Mouse (Mus musculus) left cerebral cortex, postnatal 10 days (tissue): ENCODE data around the gene Ece1. TPM values are rescaled to one million over a fixed set of nuclear protein-coding genes. Genes with fewer than 3 reads are reported as not detected.
"Not testable (repeated sequence)": the region's sequence is repeated elsewhere in the genome, so short reads cannot be mapped to it uniquely, and the experiment has no call there.

Experiments
- DNase-seq, 2 experiments: peaks; one replicate each; pipeline ENCODE4 v3.0.0; 2021 to 2022; ENCODE audit warnings: low spot score in 2 of 2, mixed read lengths in 1 of 2; ENCODE audit errors: extremely low spot score in 1 of 2
- intact Hi-C: fragments of 180-260 bp; cut with DNase I; formaldehyde crosslinking; loops from one replicate; pipeline ENCODE4 v1.15.1; 2025
- total RNA-seq, 2 experiments: library from RNA; stranded (reverse); gene quantifications; 2 replicates each; pipeline ENCODE4 v1.2.3; 2021

Gene Ece1
- total RNA-seq, 2 experiments from 2014 or later = 58.6 to 65.2 TPM

DNA sequence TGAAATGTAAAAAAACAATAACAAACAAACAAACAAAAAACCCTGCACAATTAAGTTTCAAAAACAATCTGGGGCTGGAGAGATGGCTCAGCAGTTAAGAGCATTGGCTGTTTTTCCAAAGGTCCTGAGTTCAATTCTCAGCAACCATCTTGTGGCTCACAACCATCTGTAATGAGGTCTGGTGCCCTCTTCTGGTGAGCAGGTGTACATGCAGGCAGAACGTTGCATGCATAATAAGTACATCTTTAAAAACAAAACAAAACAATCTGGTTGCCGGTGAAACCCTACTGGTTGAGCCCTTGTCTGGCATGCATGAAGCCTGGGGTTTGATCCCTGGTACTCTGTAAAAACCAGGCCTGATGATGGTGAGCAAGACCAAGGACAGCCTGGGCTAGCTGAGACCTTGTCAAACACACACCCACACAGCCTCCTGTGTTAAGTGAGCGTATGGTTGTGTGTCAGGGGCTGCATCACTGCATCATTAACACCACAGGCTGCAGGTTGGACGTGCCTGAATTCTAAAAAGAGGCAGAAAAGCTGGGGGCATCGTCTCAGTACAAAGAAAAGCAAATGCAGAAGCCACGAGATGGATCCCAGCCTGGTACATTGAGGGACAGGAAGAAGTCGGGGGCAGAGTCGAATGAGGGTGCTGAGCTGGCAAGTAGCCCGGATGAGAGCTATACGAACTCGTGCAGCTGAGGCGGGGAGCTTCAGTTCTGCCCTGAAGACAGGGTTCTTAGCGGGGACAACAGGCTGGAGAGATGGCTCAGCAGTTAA is 98.0 kb downstream of the Ece1 start:
- intact Hi-C loops = loop anchor here (10.0 kb wide), 3 partner anchors 145 to 355 kb away; no protein-coding TSS in a partner anchor
- peak in 1 of 2 experiments; percentile 45 for DNase-seq

DNA sequence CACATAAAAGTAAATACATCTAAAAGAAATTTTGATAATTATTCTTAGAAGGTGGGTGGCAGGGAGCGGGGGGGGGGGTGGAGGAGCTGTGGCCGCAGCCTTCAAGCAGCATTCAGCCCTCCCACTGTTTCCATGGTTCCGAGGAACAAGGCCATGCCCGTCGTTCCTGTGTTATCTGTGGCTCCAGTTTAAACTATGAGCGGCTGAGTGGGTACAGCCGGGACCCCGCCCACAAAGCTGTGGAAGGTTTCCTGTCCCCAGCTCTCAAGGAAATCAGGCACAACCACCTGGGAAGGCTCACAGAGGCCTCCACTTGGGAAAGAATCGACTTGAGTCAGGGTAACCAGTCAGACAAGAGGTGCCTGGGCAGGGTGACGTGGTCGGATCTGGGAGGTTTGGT is 98.7 kb downstream of the Ece1 start:
- intact Hi-C loops = loop anchor here (10.0 kb wide), 3 partner anchors 144 to 354 kb away; no protein-coding TSS in a partner anchor
- peak in 1 of 2 experiments; percentile 48 for DNase-seq

DNA sequence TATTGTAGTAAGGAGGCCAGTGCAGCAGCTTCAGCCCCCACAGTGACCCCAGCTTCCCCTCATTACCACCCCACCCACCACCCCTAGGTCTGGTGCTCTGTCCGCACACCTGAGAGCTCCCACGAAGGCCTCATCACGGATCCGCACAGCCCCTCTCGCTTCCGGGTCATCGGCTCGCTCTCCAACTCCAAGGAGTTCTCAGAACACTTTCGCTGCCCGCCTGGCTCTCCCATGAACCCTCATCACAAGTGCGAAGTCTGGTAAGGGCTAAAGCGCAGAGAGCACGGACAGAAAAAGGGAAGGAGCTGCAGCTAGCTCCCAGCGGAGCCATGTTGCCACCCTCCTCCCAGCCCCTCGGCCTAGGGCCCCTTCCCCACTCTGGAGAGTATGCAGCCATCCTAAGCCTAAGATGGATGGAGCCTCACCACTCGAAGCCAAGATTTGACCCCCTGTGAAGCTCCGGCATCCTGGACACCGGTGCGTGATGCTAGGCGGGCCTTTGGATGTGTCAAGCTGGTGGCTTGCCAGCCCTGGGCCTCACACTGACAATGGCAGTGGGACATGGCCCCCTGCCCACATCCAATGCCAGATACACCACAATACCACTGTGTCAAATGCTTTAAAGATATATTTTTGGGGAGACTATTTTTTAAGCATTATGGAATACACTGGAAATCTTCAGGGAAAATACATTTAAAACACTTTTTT is 100.8 kb downstream of the Ece1 start:
- DNase-seq = peak in 1 of 2 experiments; percentile 51
- intact Hi-C loops = loop anchor here (10.0 kb wide), 3 partner anchors 142 to 352 kb away; no protein-coding TSS in a partner anchor

DNA sequence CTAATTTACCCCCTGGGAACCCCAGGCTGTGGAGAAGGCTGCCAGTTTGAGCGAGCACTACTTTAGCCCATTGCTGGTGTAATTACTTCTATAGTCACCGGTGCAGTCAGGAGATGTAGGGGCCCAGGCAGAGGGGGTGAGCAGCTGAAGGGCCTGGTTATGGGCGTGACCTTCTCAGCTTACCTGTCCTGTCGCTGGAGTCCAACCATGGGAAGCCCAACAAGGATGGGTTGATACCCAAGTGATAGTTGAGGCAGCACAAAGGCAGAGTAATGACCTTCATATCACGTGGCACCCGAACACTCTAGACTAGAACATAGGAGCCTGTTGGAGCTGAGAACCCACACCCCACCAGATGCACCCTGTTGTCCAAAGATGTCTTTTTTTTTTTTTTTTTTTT is 101.4 kb downstream of the Ece1 start:
- DNase-seq = peak in 1 of 2 experiments; percentile 22
- intact Hi-C loops = loop anchor here (10.0 kb wide), 3 partner anchors 141 to 351 kb away; no protein-coding TSS in a partner anchor

DNA sequence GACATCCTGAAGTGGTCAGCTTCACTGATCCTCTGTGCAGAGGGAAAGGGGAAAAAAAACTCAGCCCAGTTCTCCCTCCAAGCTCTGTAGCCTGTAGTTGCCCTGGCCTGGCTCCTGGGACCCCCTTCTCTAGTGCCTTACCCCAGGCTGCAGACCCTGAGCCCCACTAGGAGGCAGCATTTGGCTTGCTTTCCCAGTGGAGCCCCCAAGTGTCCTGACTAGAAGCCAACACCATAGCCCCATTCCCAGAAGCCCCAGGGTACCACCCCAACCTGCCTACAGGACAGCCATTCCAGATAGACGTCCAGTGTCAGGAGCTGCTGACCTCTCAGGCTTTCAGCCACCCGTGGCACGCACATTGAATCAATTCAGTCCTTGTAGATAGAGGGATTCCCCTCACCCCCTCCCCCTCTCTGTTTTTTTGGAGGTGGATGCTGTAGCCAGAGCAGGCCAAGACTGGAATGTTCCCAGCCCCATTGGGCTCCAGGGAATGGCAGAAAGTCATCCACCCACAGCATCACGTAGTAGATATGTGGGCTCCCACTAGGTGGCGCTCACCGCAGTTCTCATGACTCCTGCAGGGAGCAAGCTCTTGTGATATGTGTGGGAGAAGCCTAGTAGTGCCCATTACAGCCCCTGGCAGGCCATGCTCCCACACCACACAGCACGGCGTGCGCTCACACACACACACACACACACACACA is 102.0 kb downstream of the Ece1 start:
- intact Hi-C loops = loop anchor here (10.0 kb wide), 3 partner anchors 141 to 351 kb away; no protein-coding TSS in a partner anchor
- DNase-seq = peak; percentile 75 to 88

DNA sequence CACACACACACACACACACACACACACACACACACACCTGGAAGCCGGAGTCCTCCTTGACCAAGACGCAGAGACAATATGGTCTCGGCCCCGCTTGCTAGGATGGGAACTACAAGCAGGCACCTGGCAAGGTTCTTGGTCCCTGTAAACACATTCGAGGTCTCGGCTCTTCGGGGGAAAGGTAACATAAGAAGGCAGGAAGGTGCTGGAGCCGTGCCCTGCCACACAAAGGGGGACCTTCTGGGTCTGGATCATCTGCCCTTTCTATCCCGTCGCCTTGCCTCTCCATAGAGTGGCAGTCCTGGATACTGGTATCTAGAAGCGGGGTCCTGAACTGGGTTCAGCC is 102.5 kb downstream of the Ece1 start:
- DNase-seq = no peak
- intact Hi-C loops = loop anchor here (10.0 kb wide), 3 partner anchors 140 to 350 kb away; no protein-coding TSS in a partner anchor

DNA sequence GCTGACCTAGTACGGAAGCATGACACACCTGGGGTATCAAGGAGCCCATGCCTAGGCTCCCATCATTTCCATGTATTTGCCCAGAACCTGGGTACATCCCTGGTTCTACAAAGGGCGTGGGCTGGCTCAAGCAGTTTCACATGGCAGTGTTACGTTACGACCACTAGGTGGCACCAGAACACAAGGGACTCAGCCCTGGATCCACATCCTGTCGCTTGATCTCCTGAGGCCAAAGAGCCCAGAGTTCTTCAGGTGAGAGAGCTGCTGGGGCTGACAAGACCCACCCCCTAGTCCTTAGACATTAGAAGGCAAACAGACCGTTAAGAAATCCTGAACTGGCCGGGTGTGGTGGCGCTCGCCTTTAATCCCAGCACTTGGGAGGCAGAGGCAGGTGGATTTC is 106.2 kb downstream of the Ece1 start:
- DNase-seq = peak; percentile 70 to 71
- intact Hi-C loops = loop anchor here (10.0 kb wide), 3 partner anchors 137 to 347 kb away; no protein-coding TSS in a partner anchor

DNA sequence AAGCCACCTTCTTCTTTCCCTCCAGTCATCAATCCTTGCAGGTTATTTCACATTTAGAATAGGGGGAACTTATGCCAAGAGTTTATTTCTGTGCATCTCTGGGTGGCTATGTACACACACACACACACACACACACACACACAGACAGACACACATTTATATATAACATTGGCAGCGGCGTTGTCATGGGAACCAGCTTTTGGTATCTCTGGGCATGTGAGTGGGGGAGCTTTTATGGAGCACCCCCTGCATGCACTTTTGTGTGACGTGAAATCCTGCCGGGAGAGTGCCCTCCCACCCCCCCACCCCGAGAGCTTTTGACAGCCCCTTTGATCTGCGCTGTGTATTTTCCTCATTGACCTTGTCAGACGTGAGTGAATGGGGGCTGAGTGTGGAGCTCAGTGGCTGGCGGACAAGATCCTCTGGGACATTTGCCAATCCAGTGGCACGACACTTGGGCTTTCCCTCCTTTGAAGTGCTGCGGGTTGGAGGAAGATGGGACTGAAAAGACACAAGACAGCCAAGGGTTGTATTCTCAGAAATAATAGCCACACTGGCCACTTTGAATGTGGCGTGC is 108.7 kb downstream of the Ece1 start:
- DNase-seq, intact Hi-C loops: not testable (repeated sequence)

DNA sequence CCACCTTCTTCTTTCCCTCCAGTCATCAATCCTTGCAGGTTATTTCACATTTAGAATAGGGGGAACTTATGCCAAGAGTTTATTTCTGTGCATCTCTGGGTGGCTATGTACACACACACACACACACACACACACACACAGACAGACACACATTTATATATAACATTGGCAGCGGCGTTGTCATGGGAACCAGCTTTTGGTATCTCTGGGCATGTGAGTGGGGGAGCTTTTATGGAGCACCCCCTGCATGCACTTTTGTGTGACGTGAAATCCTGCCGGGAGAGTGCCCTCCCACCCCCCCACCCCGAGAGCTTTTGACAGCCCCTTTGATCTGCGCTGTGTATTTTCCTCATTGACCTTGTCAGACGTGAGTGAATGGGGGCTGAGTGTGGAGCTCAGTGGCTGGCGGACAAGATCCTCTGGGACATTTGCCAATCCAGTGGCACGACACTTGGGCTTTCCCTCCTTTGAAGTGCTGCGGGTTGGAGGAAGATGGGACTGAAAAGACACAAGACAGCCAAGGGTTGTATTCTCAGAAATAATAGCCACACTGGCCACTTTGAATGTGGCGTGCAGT is 112.9 kb downstream of the Ece1 start:
- DNase-seq, intact Hi-C loops: not testable (repeated sequence)

DNA sequence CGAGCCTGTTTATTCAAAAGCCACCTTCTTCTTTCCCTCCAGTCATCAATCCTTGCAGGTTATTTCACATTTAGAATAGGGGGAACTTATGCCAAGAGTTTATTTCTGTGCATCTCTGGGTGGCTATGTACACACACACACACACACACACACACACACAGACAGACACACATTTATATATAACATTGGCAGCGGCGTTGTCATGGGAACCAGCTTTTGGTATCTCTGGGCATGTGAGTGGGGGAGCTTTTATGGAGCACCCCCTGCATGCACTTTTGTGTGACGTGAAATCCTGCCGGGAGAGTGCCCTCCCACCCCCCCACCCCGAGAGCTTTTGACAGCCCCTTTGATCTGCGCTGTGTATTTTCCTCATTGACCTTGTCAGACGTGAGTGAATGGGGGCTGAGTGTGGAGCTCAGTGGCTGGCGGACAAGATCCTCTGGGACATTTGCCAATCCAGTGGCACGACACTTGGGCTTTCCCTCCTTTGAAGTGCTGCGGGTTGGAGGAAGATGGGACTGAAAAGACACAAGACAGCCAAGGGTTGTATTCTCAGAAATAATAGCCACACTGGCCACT is 117.1 kb downstream of the Ece1 start:
- intact Hi-C loops, DNase-seq: not testable (repeated sequence)

DNA sequence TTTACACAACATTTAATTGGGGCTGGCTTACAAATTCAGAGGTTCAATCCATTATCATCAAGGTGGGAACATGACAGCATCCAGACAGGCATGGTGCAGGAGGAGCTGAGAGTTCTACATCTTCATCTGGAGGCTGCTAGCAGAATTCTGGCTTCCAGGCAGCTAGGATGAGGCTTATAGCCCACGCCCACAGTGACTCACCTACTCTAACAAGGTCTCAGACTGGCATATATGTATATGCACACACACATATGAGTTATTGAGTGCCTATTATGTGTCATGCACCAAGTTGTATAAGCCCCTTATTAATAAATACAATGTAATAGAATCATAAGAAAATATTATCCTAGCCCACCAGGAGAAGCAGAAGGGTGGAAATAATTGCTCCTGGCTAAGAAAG is 120.8 kb downstream of the Ece1 start:
- intact Hi-C loops = no loop called here
- DNase-seq = no peak

DNA sequence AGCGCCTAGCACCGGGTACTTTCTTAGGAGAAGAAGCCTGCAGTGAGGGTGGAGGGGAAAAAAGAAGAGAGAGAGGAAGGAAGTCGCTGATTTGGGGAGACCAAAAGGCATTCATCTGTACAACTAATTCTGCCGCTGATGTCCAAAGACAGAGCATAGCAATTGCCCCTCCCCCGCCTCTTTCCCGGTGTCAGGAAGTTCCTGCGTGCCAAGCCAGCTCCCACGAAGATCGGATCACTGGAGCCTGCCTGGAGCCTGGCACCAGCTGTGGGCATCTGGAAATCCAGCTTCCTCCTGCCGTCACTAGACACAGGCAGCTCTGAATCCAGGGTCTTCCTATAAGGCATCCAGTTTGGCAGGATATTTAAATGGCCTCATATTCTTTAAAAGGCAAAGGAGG is 122.2 kb downstream of the Ece1 start:
- peak in 1 of 2 experiments; percentile 76 for DNase-seq
- intact Hi-C loops = no loop called here

DNA sequence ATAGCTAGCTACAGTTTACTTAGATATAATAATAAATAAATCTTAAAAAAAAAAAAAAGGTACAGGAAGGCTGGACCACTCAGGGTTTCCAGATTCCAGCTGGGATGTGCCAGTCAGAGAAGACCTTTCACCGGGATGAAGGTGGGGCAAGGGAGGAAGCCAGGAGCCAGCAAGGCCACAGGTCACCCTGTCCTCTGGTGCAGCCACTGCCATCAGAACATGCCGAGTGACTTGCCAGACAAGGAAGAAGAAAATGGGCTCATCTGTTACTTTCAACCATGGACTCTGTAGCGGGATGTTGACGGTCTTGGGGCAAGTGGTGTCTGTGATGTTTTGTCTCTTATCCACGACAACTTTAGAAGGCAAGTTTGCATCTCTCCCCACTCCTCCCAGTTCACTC is 122.7 kb downstream of the Ece1 start:
- intact Hi-C loops = no loop called here
- DNase-seq = no peak

DNA sequence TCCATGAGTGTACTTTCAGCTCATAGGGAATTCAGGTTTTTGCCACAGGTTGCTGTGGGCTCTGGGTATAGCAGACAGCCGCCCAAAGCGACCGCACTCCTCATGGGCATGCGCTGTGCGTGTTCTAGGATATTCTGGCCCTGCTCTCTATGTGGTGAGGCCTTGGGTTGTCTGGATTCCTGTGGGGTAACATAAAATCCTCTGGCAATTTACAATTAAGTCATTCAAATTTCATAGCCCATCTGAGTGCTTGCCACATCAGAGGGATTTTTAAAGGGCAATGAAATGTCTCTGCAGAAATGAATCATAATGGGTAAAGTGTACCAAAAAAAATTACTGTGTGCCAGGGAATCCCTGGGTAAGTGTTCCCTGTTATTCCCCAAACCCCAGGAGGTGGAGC is 127.4 kb downstream of the Ece1 start:
- DNase-seq = no peak
- intact Hi-C loops = no loop called here

DNA sequence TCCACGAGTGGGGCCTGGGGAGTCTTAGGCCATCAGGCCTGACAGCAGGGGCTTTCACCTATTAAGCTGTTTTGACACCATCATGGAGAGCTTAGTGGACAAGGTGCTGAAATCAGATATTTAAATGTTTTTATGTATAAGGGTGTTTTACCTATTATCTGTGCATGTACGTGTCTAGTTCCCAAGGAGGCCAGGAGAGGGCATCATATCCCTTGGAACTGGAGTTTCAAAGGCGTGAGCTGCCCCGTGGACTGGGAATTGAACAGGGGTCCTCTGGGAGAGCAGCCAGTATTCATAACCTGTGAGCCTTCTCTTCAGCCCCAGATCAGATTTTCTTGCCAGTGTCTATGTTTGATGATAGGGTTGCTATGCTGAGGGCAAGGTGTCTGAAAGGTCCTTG is 128.4 kb downstream of the Ece1 start:
- no peak for DNase-seq
- intact Hi-C loops = loop anchor here (10.0 kb wide), 1 partner anchor 114 kb away; no protein-coding TSS in a partner anchor

DNA sequence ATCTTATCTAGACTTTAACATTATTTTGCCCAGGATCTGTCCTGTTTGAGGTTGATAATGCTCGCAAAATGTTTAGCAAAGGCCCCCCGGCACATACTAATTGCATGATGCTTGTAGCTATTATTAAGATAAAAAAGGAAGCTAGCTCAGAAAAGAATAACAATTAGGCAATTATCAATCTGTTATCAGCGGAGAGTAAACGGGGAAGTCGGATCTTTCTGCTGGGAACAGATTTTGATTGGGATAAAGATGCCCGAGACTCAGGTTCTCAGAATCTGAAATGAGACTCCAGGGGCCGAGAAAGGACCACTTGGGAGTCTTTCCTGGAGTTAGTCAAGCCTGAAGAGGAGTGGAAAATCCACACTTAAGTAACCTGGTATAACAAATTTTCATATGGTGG is 129.2 kb downstream of the Ece1 start:
- intact Hi-C loops = loop anchor here (10.0 kb wide), 1 partner anchor 114 kb away; no protein-coding TSS in a partner anchor
- DNase-seq = no peak

DNA sequence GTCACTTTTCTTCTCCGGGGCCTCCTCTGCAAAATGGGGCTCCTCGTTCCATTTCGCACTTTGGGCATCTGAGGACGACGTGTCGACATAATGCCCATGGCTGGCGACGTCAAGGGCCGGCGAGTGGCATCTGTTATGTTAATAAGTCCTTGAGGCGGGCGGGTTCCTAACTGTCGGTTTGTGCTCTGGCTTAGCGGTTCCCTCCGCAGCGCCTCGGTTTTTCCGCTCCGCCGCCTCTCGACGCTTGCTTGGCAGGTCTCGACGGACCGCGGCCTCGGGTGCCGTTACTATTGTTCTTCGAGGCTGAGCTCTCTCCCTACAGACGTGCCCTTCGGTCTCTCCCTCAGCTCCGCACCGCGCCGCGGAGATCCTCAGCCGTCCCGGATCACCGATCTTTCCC is 130.9 kb downstream of the Ece1 start, which contains the start of gene Eif4g3:
Gene Eif4g3 (plus strand): TSS at position 133 of the 400 bp plus-strand sequence.
- intact Hi-C loops = loop anchor here (10.0 kb wide), 1 partner anchor 112 kb away; no protein-coding TSS in a partner anchor
- no peak for DNase-seq

DNA sequence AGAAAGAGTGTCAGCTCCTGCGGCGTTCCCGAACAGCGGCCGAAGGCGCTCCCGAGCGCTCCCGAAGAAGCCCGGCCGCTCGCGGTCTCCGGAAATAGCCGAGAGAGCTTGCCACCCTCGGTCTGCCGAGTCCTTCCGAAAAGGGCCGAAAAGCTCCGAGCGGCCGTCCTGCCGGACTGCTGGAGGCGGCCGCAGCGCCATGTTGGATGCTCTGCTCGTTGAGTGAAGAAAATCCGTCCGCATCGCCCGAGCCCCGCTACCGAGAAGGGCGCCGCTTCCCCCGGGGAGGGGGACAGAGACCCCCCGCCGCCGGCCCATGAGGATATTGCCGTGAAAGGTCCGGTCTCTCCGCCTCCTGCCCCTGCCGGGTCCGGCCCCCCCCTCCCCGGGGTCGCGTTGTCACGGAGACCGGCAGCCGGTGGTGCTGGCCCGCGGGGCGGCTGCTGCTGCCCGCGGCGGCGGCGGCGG is 131.3 kb downstream of the Ece1 start:
- peak; percentile 99 to 100 for DNase-seq
- intact Hi-C loops = loop anchor here (10.0 kb wide), 1 partner anchor 111 kb away; no protein-coding TSS in a partner anchor
